Mouse (Mus musculus) splenic B cell, adult 2 months (primary cell): ENCODE data around the gene BC034090.

ENCODE experiments used
- DNase-seq: peaks from one replicate; pipeline ENCODE4 v3.0.0-alpha.2; 2011; ENCODE audit warnings: low read depth, low spot score
- H3K27me3 ChIP-seq: 2 replicates; pipeline ENCODE4 v1.6.1; 2012; ENCODE audit warnings: mild to moderate bottlenecking, low read length, moderate library complexity, mixed read lengths; ENCODE audit not compliant: control insufficient read depth, poor library complexity, insufficient read depth, severe bottlenecking
- H3K36me3 ChIP-seq: 2 replicates; pipeline ENCODE4 v1.6.1; 2012; ENCODE audit warnings: mild to moderate bottlenecking, low read length, moderate library complexity, mixed read lengths; ENCODE audit not compliant: control insufficient read depth, poor library complexity, insufficient read depth, severe bottlenecking

The BC034090 gene

DNA sequence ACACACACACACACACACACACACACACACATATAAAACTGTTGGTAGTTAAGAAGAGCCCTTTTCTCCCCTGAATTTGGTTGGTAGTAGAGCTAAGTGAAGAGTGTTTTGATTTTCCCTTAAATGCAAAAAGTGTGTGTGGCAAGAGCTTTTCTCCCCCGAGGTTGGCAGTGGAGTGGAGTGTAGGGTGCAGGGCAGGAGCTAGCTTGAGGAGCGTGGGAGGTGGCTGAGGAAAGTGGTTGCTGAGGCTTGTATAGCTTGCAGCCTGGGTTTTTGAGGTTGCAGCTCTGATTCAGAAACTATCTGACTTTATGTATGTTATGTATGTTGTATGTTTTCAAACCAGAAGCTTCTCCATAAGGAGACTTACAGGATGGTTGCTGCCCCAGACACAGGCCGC is 76.8 kb downstream of the BC034090 start:
- no peaks in the 10 kb centered on the region for H3K27me3 ChIP-seq
- no peaks in the 10 kb centered on the region for H3K36me3 ChIP-seq
- DNase-seq, result no peak
